1 mouse cellular context compared by ENCODE assay signal in genomic region chr7:25132318-25132960, GRCm38 (mm10).
TF ChIP-seq lines count a peak whose summit lies in the region.

No protein-coding gene starts in this region.

TF ChIP-seq in CH12.LX, 34 proteins besides CTCF, POLR2A, EP300 and RAD21 (continued from another document):
- TF ChIP-seq UBTF (IDR thresholded peaks at IDR 0.05; ENCODE audit: low read depth, low read length), result peak; percentile 70; the same call in 1 of the 2 replicates
- TF ChIP-seq POLR2AphosphoS2 (IDR thresholded peaks at IDR 0.05; ENCODE audit: low read depth, low read length), result peak; percentile 81; the same call in 1 of the 2 replicates
- TF ChIP-seq CHD1 (IDR thresholded peaks at IDR 0.05; ENCODE audit: low read depth, low read length), result no peak; the same call in 1 of the 2 replicates
- no peak for TF ChIP-seq ZC3H11A (IDR thresholded peaks at IDR 0.05; ENCODE audit: low read depth, low read length)
- TF ChIP-seq SMC3 (IDR thresholded peaks at IDR 0.05; ENCODE audit: low read depth, low read length), result no peak
- TF ChIP-seq SIN3A (IDR thresholded peaks at IDR 0.05; ENCODE audit: low read length), result peak; percentile 93
- peak; percentile 92 for TF ChIP-seq MAZ (IDR thresholded peaks at IDR 0.05; ENCODE audit: low read depth, low read length)
- TF ChIP-seq IRF4 (IDR thresholded peaks at IDR 0.05; ENCODE audit: low read depth, low read length), result peak; percentile 64; the same call in 1 of the 2 replicates
TF ChIP-seq in CH12.LX: peak in this region for 21.
